Mouse (Mus musculus) liver, postnatal 0 days (tissue): ENCODE results near the gene Ctc1.

Experiments
- CTCF ChIP-seq: sonication (generic); IDR thresholded peaks from 2 replicates; pipeline ENCODE4 v1.5.1; 2016; ENCODE audit warnings: antibody characterized with exemption, low read depth
- EP300 ChIP-seq: IDR thresholded peaks from 2 replicates; pipeline ENCODE4 v1.6.1; 2016; ENCODE audit warnings: antibody characterized with exemption, low read depth, mild to moderate bottlenecking

GRCm38 (mm10) chr11:68994377-68994776 is 21.3 kb upstream of the Ctc1 start:
- TF ChIP-seq CTCF: peak; percentile 45
- TF ChIP-seq EP300: no peak
